Mouse (Mus musculus): ENCODE measurements around the gene Cradd.

DNA sequence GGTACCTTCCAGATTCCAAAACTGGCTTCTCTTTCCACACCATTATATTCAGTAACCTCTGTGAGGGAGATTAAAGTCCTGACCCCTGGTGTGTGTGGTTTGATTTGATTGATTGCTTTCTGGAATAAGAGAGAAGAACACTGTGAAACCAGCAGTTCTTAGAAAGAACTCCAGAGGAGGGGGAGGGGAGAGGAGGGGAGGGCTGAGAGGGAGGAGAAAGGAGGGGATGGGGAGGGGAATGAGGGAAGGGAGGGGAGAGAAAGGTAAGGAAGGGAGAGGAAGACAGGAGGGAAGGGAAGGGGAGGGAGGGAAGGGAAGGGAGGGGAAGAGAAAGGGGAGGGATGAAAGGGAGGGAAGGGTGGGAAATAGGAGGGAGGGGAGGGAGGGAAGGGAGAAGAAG is 30.7 kb upstream of the Cradd start:
- TF ChIP-seq CTCF (IDR thresholded peaks at IDR 0.05; ENCODE audit: control insufficient read depth, insufficient read depth, insufficient replicate concordance, low read depth, low read length) = no peak
- TF ChIP-seq POLR2A (IDR thresholded peaks at IDR 0.05; ENCODE audit: control insufficient read depth, low read depth, low read length) = no peak

Data from testis, adult 2 months (tissue).